Mouse (Mus musculus): ENCODE measurements around the gene Hacl1. TPM values are rescaled to one million over a fixed set of nuclear protein-coding genes. Genes with fewer than 3 reads are reported as not detected.
A peak's percentile ranks its signal among the peaks of the same experiment; 100 is the strongest.

Hacl1 gene
- total RNA-seq, 4 experiments from 2014 or later: 7.3 to 10.9 (median 9.1) TPM

DNA sequence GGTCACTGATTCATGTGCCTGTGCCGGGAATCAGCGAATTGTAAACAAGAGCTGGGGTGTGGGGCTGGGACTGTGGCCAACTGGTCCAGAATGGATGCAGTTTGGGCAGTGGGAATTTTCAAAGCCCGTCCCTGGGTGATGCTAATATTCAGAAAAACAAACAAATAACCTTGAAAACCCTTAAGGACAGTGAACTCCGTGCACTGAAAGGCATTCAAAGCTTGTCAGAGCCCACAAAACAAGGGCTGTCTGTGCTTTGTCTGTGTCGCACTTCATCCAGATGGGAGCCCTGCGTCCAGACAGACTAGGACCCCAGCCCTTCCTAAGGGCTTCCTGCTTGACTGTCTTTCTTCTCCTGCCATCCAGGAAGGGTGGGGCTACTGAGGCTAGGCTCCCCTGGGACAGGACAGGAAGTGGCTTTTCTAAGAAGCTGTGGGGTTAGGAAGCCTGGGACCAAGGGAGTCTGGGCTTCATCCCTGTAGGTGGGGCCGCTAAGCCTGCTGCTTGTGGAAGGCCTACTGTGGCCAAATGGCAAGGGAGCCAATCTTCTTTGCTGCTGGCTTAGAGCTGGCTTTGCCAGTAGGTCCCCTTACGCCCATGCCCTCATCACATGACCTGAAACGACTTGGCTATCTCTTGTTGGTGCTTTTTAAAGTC is 21.6 kb upstream of the Hacl1 start:
- peak; percentile 38 to 44 for DNase-seq (ENCODE audit: low spot score in 2 of 2)

DNA sequence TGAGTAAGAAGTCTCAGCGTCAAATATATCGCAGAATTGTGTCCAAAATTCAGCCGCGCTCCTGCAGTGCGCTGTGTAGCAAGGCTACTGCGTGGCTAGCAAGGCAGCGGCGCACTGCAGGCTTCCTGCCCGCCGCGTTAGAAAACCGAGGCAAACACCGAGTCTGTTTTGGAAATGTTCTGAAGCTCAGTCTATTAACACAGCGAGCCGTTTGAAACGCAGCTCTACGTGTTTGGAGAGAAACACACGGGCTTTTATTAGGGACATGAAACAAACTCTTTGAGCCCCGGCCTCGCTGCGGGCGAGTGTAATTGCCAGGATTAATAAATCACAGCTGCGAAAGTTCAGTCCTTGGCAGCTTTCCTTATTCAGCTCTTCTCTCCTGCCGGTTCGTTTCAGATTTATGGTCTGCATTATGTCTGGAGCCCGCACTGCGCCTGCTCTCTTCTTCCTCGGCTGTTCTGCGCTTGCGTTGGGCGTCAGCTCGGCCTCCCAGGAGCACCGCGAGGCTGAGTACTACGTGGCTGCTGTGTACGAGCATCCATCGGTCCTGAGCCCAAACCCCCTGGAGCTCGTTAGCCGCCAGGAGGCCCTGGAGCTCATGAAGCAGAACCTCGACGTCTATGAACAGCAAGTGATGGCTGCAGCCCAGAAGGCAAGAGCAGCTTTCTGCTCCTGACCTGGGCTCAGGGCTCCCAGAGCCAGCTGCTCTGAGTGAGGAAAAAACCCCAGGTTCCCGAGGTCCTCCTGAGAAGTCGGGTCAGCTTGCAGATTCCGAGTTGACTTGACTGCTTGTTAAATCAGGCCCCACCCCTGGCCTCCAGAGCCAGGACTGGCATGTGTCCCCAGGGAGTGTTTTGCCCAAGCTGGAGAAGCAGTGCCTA is 20.8 kb upstream of the Hacl1 start:
- DNase-seq (ENCODE audit: low spot score in 2 of 2): peak; percentile 91 to 92

DNA sequence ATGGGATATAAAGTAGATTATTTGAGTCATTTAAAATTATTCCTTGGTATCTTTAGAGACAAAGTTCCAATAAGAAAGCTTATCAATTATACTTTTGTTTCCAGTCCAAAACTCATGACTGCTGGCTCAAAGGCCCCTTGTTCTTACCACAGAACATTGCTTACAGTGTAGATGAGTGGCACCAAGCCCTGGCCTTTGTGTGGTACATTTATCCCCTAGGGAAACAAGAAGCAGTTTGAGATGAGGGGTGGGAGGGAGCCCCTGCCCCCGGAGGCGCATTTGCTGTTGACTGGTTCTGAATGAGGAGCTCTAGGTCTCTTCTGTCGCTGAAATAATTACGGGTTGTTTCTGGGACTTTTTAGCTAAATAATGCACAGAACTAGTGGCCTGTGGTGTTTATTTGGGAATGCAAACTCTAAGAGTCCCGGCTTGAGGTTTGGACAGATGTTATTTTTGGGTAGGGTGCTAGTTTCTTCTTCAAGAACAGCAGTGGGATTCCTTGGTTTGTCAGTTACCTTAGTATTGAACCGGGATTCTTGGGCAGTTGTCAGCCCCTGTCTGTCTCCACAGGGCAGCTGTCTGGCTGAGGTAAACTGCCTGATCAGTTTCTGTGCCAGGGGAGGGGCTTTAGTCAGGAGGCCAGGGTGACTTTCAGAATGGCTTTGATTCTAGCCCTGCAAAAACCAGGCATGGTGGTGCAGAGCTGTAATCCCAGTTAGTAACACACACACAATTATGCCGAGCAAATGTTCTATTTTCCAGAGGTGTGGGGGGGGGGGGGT is 19.4 kb upstream of the Hacl1 start:
- peak; percentile 50 to 52 for DNase-seq (ENCODE audit: low spot score in 2 of 2)

DNA sequence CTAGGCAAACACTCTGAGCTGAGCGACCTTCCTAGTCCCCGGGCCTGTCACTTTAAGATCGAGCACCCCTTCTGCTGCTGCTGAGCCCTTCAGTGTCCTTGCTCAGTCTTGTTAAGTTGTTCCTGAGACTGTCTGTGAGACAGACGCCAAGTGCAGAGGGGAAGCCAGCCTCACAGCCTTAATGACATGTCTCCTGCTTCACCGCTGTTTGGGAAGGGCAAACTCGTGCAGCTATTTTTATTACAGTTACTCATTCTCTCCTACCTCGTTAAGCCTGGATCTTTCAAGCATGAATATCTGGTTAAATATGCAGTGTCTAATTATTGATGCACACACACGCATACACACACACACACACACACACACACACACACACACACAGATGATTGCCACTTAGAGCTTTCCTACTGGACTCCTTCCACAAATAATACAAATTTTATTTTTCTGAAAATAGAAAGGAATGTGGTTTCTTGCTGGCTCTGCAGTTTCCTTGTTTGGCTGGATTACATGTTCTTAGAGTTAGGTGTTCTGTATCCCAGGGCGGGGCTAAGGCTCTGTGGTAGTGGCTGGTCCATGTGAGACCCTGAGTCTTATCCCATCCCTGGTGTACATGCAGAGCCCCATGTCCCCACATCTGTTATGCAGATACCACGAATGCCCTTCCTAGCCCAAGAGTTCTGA is 18.6 kb upstream of the Hacl1 start:
- peak; percentile 34 to 37 for DNase-seq (ENCODE audit: low spot score in 2 of 2)

DNA sequence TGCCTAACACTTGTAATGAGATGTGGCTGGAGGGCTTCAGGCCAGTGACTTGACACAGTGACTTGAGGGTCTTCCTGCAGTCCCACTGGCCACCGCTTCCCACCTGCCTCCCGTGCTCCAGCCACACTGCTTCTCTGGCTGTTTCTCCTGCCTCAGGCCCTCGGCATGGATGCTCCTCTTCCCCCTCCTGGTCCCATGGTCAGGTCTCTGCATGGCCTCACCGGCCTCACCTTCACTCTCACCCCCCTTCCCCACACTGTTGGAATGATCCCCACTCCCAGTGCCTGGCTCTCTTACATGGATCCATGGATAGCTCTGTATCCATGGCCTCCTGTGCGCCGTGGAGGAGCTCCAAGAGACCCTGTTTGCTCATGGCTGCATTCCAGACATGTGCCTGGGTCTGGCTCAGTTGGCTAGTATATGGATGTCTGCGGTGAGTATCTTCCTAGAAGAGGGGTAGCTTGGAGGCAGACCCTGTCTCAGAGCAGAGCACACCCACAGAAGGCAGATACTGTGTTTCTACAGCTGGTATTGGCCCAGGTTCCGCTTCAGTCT is 17.1 kb upstream of the Hacl1 start:
- DNase-seq (ENCODE audit: low spot score in 2 of 2): no peak

DNA sequence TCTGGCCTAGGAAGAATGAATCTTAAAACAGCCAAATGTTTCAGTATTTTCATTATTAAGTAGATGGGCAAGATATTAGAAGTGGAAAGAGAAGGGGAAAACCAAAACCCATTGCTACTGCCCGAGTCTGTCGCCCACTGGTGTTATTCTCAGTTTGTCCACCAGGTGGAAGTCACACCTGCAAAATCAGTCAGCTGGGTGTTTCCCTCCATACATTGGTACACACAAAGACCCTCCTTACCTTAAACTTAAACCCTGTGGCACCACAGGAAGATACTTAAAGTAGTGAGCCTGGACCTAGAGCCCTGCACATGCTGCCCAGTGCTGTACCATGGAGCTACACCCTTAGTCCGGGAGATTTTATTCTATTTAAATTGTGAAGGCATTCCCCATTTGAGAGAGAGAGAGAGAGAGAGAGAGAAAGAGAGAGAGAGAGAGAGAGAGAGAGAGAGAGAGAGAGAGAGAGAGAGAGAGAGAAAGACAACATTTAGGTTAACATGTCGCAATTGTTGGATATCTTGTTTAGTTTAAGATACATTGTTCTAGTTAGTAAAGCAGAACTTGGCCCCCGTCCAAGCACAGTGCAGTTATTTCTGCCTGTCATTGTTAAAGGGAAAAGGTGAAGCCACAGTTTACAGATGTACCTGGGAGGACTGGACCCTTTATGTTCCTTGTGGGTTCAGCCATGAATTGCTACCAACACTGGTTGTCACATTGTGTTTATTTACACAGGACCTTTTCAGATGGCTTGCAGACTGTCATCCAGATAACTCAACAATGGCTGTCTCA is 16.0 kb upstream of the Hacl1 start:
- DNase-seq (ENCODE audit: low spot score in 2 of 2): peak; percentile 49 to 84

DNA sequence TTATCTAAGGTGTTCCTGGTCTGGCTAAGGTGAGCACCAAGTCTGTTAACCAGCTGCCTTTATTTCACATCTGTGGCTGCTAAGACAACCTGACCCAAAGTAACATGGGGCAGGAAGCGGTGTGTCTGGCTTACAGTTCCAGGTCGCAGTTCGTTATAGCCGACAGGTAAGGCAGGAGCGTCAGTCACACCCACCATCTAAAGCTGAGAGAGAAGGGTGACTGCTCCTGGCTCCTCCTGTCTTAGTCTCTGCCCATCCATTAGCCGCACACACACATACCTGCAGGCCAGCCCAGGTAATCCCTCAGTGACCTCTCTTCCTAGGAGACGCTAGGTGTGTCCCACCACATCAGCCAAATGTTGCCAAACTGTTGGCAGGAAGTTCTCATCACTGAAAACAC is 15.3 kb upstream of the Hacl1 start:
- DNase-seq (ENCODE audit: low spot score in 2 of 2): no peak

DNA sequence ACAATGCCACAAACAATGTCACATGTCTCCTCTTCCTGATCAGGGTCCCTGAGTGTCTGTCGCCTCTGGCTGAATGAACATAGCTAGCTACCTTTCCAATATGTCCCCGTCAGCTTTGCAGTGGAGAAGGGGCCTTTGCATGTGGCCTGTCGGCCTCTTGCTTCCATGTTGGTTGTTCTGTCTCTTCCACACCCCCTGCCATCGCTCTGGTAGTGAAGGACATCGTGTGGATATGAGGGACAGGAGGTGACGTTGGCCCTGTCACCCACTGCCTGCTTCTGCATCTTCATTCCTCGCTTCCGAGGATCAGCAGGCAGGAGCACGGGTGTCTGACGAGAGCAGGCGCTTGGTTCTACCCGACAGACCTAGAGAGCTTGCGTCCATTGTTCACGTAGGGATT is 14.3 kb upstream of the Hacl1 start:
- DNase-seq (ENCODE audit: low spot score in 2 of 2): no peak

DNA sequence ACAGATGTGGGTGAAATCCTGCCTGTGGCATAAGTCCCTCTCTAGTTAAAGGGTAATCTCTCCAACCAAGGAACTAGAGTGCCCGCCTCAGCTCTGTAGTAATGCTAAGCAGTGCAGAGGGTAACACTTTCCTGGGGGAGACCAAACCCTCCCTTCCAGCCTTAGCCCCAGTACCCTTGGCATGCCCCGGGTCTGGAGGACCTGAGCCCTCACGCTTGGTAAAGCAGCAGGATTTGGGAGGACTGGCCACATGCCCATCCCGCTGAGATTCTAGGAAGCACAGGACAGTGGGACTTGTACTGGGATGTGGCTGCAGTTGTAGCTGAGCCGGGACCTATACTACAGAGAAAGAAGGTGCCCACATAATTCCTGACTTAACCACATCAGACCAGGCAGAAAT is 13.7 kb upstream of the Hacl1 start:
- no peak for DNase-seq (ENCODE audit: low spot score in 2 of 2)

DNA sequence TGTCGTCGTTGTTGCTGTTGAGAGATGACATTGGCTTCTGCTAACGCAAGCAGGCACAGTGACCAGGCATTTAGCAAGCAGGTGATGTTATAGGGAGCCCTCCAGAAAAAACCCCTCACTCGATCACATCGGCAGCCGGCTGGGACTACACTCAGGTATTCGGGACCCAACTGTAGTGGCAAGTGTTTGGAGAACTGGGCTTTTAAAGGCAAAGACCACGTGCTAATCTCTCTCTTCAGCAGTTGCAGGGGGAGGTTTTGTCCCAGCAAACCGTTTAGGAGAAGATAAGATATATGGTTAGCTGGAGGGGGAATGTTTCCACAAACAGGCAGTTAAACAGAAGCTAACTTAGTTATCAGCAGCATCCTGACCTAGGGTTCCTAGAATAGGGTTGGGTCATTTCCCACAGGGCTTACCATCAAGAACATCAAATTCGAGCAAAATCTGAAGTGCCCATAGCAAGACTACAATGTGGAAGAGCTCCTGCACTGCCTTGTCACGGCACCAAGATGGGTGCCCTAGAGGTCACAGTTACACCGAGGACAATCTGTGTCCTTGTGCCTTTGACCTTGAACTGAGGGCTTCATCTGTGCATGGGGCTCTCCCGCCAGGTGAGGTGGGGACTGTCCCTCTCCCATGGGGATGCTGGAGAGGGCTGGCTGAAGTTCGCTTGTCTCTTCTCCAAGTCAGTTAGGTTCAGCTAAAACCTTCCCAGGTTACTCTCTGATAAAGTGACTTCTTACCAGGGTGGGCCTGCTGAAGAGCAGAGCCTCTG is 12.2 kb upstream of the Hacl1 start:
- no peak for DNase-seq (ENCODE audit: low spot score in 2 of 2)

DNA sequence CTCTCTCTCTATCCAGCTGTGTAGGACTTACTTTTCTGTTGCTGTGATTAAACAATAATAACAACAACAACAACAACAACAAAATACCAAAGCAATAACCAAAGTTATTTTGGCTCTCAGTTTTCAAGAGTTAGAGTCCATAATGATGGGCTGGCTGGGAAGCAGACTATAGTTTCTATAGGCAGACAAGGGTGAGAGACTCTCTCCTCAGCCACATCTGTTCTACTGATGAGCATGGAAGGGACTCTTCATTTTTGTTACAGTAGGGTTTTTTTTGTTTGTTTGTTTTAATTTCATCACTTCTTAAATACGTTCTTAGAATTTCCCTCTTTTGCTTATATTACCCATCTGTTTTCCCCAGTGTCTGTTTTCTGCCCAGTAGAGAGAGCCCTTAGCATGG is 11.5 kb upstream of the Hacl1 start:
- DNase-seq (ENCODE audit: low spot score in 2 of 2): no peak

DNA sequence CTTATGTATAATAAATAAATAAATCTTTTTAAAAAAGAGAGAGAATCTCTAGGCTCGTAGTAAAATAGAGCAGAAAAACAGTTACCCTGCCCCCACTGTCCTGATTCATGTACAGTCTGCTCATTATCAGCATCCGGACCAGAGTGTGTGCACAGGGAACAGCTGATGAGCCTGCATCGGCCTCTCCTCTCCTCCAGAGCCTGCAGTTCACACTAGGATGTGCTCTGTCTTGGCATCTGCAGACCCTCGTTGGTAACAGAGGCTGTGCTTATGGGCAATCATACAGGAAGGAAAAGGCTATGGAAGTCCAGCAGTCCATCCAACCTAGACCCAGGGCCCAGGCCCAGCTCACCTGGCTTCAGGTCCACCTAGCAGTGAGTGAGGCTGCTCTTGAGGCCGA is 11.0 kb upstream of the Hacl1 start:
- no peak for DNase-seq (ENCODE audit: low spot score in 2 of 2)

DNA sequence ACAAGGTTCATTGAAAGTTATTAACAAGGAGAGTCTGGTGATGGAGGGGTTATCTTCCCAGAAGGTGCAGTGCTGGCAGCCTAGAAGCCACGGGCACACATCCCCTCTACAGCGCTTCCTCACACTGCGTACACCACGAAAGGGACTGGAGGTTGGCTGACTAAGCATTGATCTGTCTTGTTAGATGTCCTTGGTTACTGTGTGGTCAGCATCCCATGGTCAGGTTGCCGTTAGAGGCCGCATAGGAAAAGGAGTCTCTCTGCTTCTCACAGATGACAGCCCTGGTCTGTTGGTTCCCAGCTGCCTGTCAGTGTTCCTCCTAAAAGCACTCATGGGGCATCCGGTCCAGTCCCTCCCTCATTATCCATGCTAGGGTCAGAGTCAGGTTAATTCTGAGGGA is 10.1 kb upstream of the Hacl1 start:
- no peak for DNase-seq (ENCODE audit: low spot score in 2 of 2)

DNA sequence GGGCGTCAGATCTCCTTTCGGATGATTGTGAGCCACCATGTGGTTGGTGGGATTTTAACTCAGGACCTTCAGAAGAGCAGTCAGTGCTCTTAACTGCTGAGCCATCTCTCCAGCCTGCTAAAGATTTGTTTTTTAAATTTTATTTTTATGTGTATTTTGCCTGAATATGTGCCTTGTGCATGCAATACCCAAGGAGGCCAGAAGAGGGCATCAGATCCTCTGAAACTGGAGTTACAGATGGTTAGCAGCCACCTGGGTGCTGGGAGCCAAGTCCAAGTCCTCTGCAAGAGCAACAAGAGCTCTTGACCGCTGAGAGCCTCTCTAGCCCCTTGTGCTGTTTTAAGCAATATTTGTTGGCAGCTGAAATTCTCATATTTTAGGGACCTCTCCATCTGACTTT is 9.3 kb upstream of the Hacl1 start:
- no peak for DNase-seq (ENCODE audit: low spot score in 2 of 2)

DNA sequence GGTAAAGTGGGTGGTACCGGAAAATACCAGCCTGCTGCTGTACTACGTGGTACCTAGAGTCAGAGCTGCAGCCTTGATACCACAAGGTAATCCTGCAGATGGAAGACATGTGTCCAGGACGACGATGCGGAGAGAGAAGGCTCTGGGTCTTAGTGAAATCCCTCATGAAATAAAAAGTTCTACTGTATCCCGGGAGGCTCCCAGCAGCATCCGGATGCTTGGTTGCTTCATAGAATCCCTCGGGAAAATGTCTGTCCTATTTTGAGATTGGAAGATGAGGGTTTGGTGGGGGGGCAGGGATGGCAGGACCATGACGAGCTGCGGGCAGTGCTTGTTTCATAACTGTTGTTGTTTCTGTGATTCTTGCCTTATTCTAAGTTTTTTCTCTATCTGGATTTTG is 6.9 kb upstream of the Hacl1 start:
- no peak for DNase-seq (ENCODE audit: low spot score in 2 of 2)

DNA sequence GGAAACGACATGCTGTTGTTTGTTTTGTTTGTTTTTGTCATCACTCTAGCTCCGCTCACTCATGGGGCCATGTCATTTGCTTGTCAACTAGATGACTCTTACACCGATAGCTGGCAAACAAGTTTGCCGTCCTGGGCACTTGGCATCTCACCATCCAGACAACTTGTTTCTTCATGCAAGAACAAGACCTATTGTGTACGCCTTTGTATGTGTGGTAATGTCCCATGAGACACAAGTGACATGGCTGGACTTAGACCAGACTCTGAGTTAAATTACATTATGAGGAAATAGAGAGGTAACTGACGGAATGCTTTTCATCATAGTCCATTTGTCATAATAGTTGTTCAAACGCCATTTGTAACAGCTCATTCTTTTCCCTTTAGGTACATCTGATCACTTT is 4.8 kb upstream of the Hacl1 start:
- DNase-seq (ENCODE audit: low spot score in 2 of 2): no peak

DNA sequence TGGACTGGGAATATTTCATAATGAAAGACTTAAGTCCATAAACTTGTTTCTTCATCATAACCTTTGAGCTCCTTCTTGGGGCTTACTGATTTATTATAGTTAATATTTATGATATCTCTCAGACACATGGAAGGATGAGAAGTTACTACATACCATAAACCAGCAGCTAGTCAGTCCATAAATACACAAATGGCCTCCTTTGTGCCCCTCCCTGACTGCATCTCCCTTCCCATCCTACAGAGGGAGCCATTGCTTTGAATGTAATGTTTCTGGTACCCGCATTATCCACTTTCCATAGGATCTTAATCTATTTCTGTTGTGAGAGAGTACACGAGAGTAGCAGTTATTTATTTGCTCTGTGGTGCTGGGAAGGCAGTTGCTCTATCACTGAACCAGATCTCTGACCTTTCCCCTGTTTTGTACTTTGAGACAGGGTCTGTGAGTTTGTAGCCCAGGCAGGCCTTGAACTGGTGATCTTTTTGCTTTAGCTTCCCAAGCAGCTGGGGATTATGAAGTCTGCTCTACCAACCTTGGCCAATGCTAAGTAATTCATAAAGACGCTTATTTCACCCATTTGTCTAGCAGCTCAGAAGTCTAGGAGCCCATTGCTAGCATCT is 4.0 kb upstream of the Hacl1 start:
- no peak for DNase-seq (ENCODE audit: low spot score in 2 of 2)

DNA sequence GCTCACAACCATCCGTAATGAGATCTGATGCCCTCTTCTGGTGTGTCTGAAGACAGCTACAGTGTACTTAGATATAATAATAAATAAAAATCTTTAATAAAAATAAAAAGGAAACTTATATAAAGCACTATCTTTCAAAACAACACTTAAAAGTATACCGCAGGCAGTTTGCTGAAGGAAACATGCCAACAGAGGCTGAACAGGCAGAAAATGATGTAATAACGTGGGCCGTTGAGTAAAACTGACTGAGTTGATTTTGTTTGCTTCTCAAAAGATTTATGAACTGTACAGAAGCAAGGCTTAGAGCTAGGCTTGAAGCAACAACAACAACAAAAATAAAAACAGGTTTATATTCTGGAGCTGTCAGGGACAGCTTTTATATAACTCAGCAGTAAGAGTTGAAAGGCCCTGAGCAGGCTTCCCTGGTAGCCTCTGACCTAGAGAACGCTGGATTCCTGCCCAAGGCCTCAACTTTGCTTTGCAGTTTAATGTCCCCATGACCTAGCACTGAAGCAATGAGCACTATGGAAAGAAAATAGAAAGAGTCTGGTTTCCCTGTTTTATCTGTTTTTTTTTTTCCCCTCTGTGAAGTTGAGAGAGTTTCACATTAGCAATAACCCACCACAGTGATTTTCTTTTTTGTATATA is 3.2 kb upstream of the Hacl1 start:
- no peak for DNase-seq (ENCODE audit: low spot score in 2 of 2)
